Mouse (Mus musculus) lung, adult 10 weeks (tissue): ENCODE results near the gene Tgm4. TPM values are rescaled to one million over a fixed set of nuclear protein-coding genes. Genes with fewer than 3 reads are reported as not detected.

Experiments
- polyA plus RNA-seq: library from polyadenylated mRNA; stranded (reverse); fragments of 350-450 nt; fragmentation: Illumina TruSeq; extraction: RNeasy Lipid Tissue Mini Kit (QIAGEN cat#74804); gene quantifications from one replicate; pipeline ENCODE4 v1.2.3, GENCODE M21; 2014; ENCODE audit warnings: low read depth, low replicate concordance; ENCODE audit not compliant: insufficient read depth

The Tgm4 gene
- 0.10 TPM for polyA plus RNA-seq

GRCm38 (mm10) chr9:123034426-123034825 lies at the start of gene Tgm4:
Gene Tgm4 (plus strand): TSS chr9:123034726.

GRCm38 (mm10) chr9:123020995-123021631 lies 13.4 kb upstream of the Tgm4 start, which contains the start of gene Tmem42:
Gene Tmem42 (plus strand): TSS chr9:123021326.

GRCm38 (mm10) chr9:123112805-123113521 lies 78.4 kb downstream of the Tgm4 start, which contains the start of the genes Zdhhc3 and Exosc7:
Gene Zdhhc3 (minus strand): TSS chr9:123113205.
Gene Exosc7 (plus strand): TSS chr9:123113215.

Other genes starting within 250 kb of the Tgm4 start
- gene Tcaim, start 229.2 kb upstream of the Tgm4 start, polyA plus RNA-seq = 5.1 TPM
- not detected for gene Gm35549, start 190.7 kb upstream of the Tgm4 start, polyA plus RNA-seq
- 13.7 TPM for gene Zfp445, start 168.7 kb upstream of the Tgm4 start, polyA plus RNA-seq
- gene Zkscan7, start 149.0 kb upstream of the Tgm4 start, polyA plus RNA-seq = 5.1 TPM
- 4.6 TPM for gene Zfp105, start 111.7 kb upstream of the Tgm4 start, polyA plus RNA-seq
- gene 1110059G10Rik, start 83.7 kb upstream of the Tgm4 start, polyA plus RNA-seq = 28.8 TPM
- gene Kif15, start 83.7 kb upstream of the Tgm4 start, polyA plus RNA-seq = 2.6 TPM
- 28.7 TPM for gene Tmem42, start 13.4 kb upstream of the Tgm4 start, polyA plus RNA-seq
- gene Zdhhc3, start 78.5 kb downstream of the Tgm4 start, polyA plus RNA-seq = 63.5 TPM
- gene Exosc7, start 78.5 kb downstream of the Tgm4 start, polyA plus RNA-seq = 75.0 TPM
- 182 TPM for gene Clec3b, start 116.2 kb downstream of the Tgm4 start, polyA plus RNA-seq
- 6.4 TPM for gene Cdcp1, start 181.3 kb downstream of the Tgm4 start, polyA plus RNA-seq
- gene Tmem158, start 226.0 kb downstream of the Tgm4 start, polyA plus RNA-seq = 3.8 TPM